Mouse (Mus musculus): ENCODE data around the gene Pygo2. TPM values are rescaled to one million over a fixed set of nuclear protein-coding genes. Genes with fewer than 3 reads are reported as not detected.

Gene Pygo2
- total RNA-seq, 2 experiments from 2014 or later = 5.6 to 11.5 TPM

- ATAC-seq (replicated peaks; ENCODE audit: low FRiP score, poor library complexity, severe bottlenecking) = peak; percentile 70
Measured at GRCm38 (mm10) chr3:89448720-89449537, 18.9 kb downstream of the Pygo2 start.

GRCm38 (mm10) chr3:89449541-89449940 is 19.5 kb downstream of the Pygo2 start:
- peak; percentile 85 for ATAC-seq (replicated peaks; ENCODE audit: low FRiP score, poor library complexity, severe bottlenecking)

- no peak for ATAC-seq (replicated peaks; ENCODE audit: low FRiP score, poor library complexity, severe bottlenecking)
Measured at GRCm38 (mm10) chr3:89451916-89452315, 21.9 kb downstream of the Pygo2 start.

DNA sequence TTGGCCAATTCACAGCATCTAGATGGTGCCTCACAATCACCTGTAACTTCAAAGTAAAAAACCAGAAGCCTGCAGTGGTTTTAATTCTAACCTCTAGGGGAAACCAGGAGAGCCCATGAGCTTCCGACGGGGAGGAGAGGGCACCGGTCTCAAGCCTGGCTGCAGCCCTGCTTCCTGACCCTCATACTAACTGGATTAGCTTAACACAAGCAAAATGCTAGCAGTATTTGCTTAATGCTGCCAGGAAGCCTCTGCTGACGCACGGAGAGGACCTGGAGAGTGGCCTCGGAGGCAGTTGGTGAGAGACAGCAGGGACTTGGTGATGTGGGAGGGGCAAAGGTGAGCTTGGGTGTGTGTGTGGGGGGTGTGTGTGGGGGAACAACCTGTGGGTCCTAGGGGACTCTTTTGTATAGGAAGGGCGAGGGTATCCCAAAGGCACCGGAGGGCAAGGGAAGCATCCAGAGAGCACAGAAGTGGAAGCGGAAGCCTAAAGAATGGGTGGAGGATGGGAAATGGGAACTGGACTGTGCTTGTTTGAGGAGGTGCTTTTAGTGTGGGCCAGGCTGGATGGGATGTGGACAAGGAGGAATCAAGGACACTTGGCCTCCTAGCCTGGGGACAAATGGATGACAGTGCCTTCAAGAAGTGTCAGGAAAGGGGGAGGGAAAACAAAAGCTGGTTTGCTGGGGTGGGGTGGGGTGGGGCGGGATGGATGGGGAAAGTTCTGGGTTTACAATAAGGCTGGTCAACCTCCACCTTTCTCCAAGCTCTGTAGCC is 24.6 kb downstream of the Pygo2 start, which contains the start of gene Pmvk:
TSS of gene Pmvk (plus strand) at position 141 of the 777 bp plus-strand sequence.
- no peak for ATAC-seq (replicated peaks; ENCODE audit: low FRiP score, poor library complexity, severe bottlenecking)

DNA sequence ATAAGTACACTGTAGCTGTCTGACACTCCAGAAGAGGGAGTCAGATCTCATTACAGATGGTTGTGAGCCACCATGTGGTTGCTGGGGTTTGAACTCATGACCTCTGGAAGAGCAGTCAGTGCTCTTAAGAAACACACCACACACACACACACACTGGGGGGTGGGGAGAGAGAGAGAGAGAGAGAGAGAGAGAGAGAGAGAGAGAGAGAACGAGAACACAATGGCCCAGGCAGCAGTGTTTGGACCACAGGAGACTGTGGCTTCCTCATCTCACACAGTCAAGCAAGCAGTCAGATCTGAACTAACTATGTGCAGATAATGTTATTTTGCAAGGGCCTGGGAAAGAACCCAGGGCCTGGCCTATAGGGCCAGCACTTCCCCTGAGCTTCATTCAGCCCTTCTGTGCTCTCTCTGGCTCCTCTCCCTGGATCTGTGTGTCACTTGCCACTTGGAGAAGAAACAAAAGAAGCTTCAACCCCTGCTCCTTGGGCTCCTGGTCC is 25.8 kb downstream of the Pygo2 start:
- ATAC-seq (replicated peaks; ENCODE audit: low FRiP score, poor library complexity, severe bottlenecking) = no peak

DNA sequence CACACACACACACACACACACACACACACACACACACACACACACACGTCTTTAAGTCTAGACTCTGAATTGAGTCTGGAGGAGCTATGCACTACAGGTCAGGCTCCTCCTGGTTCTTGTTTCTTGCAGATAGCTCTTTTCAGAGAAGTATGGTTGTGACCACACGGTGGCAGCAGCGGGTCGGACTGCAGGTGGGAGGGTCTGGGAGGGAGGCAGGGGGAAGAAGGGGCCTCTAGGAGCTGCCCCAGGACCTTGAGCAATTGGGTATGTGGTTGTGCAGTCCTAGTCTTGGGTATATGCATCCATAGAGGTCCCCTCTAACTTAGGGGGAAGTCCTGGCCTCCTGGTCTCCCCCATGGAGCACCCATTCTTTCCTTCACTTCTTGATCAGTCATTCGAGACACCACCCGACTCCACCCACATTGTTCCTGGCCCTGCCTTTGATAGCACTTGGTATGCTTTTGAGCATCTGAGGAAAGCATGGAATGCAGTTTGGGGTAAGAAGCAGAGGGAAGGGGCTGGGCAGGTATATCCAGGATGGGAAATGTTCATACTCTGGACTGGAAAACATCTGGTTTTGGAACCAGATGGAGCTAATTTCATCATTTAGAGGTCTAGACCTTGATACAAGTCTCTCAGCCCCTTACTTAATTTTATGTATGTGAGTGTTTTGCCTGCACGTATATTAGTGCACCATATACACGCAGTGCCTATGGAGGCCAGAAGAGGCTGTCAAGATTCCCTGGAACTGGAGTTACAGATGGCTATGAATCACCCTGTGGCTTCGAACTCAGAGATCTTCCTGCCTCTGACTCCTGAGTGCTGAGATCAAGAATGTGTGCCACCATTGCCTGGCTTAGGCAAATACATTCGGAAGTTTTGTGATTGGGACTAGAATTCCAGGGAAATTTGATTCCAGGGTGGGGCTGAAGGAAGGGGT is 27.0 kb downstream of the Pygo2 start:
- peak; percentile 65; the same call in 1 of the 2 replicates for ATAC-seq (replicated peaks; ENCODE audit: low FRiP score, poor library complexity, severe bottlenecking)

GRCm38 (mm10) chr3:89458372-89458964 is 28.5 kb downstream of the Pygo2 start:
- ATAC-seq (replicated peaks; ENCODE audit: low FRiP score, poor library complexity, severe bottlenecking) = peak; percentile 64

DNA sequence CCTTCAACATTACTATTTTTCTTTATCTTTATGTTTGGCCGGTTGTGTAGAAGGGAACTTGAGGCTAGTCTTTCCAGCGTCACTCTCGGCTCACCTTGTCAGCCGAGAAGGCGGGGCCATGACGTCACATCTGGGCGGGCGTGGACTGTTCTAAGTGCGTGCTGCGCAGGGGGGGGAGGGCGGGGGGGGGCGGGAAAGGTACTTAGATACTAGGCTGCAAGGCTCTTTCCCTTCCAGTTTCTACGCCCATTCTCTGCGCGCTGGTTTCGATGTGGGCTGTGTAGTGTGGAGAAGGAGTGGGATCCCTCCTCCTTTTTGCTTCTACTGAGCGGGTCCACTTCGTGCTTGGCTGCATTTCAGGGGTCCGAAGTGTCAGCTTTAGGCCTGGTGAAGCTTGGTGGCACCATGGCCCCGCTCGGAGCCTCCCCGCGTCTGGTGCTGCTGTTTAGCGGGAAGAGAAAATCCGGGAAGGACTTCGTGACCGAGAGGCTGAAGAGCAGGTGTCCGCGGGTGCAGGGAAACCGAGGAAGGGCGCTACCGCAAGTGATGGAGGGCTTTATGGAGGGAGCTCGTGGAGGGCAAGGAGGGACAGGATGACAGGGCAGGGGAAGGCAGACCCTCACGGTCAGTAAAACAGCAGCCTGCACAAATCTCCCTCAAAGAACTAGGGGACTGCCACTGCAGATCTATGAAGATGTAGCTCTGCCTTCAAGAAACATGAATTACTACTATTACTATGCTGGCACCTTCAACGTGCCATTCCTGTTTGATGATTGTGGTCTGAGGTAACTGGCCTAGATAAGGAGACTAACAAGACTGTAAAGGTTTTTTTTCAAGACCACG is 29.2 kb downstream of the Pygo2 start:
- peak; percentile 85 for ATAC-seq (replicated peaks; ENCODE audit: low FRiP score, poor library complexity, severe bottlenecking)

DNA sequence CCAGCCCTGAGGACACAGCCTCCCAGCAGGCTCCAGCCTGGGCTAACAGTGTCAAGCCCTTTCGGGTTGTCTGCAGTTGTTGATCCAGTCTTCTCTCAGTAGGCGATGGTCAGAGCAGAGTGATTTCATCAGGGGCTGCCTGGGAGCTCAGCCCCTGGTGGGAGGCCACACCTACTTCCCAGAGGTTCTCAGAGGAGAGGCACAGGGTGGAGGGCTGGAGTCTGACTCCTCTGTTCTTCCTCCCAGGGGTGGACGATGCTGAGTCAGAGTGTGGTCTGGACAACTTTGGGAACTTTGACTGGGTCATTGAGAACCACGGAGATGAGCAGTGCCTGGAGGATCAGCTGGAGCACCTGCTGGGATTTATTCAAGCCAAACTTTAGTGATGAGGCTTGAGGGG is 38.3 kb downstream of the Pygo2 start:
- ATAC-seq (replicated peaks; ENCODE audit: low FRiP score, poor library complexity, severe bottlenecking) = no peak

DNA sequence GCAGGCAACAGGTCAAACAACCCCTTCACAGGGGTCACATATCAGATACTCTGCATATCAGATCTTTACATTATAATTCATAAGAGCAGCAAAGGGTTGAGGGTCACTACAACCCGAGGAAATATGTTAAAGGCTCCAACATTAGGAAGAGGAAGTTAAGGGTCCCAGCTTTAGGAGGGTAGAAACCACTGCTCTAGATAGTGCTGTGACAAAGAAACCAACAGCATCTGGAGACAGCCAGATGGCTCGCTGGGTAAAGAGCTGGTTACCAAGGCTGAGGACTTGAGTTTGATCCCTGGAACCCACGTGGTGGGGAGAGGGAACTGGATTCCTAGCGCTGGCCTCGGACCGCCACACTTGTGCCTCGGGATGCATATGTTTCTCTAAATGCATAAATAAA is 42.3 kb downstream of the Pygo2 start:
- no peak for ATAC-seq (replicated peaks; ENCODE audit: low FRiP score, poor library complexity, severe bottlenecking)

GRCm38 (mm10) chr3:89473838-89474237 is 43.8 kb downstream of the Pygo2 start:
- no peak for ATAC-seq (replicated peaks; ENCODE audit: low FRiP score, poor library complexity, severe bottlenecking)

DNA sequence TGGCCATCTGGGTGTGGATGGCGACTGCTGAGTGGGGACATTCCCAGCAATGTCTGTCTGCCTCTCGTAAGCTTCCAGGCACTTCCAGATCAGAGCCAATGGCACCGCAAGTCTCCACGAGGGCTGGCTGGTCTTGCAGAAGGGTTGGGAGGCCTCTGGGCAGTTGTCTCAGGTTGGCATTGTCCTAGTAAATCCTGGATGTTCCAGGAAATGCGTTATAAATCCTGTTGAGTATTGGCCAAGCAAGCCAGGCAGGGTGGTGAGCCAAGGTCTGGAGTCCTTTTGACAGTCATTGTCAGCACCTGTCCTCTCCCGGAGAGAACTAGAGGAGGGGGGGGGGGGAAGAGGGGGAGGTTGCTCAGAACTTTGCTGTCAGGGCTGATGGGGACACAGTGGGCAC is 49.0 kb downstream of the Pygo2 start:
- no peak for ATAC-seq (replicated peaks; ENCODE audit: low FRiP score, poor library complexity, severe bottlenecking)

DNA sequence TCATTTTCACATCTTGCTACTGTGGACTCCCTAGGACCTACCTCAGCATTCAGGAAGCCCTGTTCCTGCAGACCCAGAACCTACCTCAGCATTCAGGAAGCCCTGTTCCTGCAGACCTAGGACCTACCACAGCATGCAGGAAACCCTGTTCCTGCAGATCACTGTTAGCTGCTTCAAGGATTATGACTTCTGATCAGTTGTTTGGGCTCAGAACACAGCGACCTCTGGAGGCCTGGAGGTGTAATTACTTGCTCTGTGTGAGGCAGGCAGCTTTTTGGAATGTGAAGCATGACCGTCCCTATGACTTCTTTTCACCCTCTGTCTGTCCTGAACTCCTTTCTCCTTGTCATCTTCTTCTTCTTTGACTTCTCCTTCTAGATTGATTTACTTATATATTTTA is 51.5 kb downstream of the Pygo2 start:
- peak; percentile 40; the same call in 1 of the 2 replicates for ATAC-seq (replicated peaks; ENCODE audit: low FRiP score, poor library complexity, severe bottlenecking)

- ATAC-seq (replicated peaks; ENCODE audit: low FRiP score, poor library complexity, severe bottlenecking) = no peak
Measured at GRCm38 (mm10) chr3:89482249-89482648, 52.2 kb downstream of the Pygo2 start.

All from erythroblast, adult 5-6 weeks (primary cell).